Comparison of ENCODE assay signal across 9 mouse cellular contexts in genomic region chr11:119081148-119081838, GRCm38 (mm10). TPM values are rescaled to one million over a fixed set of nuclear protein-coding genes. Genes with fewer than 3 reads are reported as not detected.
DNase-seq lines count a peak whose midpoint lies in the region; ATAC-seq and TF ChIP-seq lines count a peak whose summit lies in the region.
"Had no signal": no experiment of that assay in that cellular context is flagged by ENCODE, and none has a peak within 500 bp of the region (broad histone marks: within the 10 kb centered on the region; RNA-seq: fewer than 3 reads in every experiment).

No protein-coding gene starts in this region.

- no peaks in the 10 kb centered on the region for H3K36me3 ChIP-seq in ES-Bruce4 (ENCODE audit: control insufficient read depth, insufficient read depth, low read length, poor library complexity, severe bottlenecking)
- peaks cover 15% of the 10 kb centered on the region; the same call in 1 of the 2 replicates for H3K36me3 ChIP-seq in forebrain, embryonic 10.5 days (replicated peaks)
- peaks cover 21% of the 10 kb centered on the region for H3K36me3 ChIP-seq in limb, embryonic 12.5 days

- no peaks in the 10 kb centered on the region for H3K9me3 ChIP-seq in ES-Bruce4 (replicated peaks; ENCODE audit: control insufficient read depth, insufficient read depth, low read length, poor library complexity, severe bottlenecking)
- H3K9me3 ChIP-seq in forebrain, embryonic 10.5 days = peaks cover 5% of the 10 kb centered on the region; the same call in 1 of the 2 replicates
- H3K9me3 ChIP-seq in limb, embryonic 12.5 days = no peaks in the 10 kb centered on the region
- H3K9me3 ChIP-seq: liver, embryonic 15.5 days had no signal

- H3K4me2 ChIP-seq in limb, embryonic 12.5 days = peak overlapping the region; percentile 28
- H3K4me2 ChIP-seq: liver, embryonic 15.5 days had no signal

- peak overlapping the region; percentile 11; the same call in 1 of the 2 replicates for H3K4me3 ChIP-seq in ES-Bruce4 (ENCODE audit: low read depth, low read length)
- peak overlapping the region; percentile 19 for H3K4me3 ChIP-seq in forebrain, embryonic 10.5 days
- peak overlapping the region; percentile 21 for H3K4me3 ChIP-seq in limb, embryonic 12.5 days (replicated peaks)
- H3K4me3 ChIP-seq: liver, embryonic 15.5 days had no signal

- no peak for TF ChIP-seq CTCF in ES-Bruce4 (IDR thresholded peaks at IDR 0.05; ENCODE audit: low read depth, low read length)

- 2% methylated on average over 47 of the region's 47 CpGs for whole genome bisulfite sequencing in forebrain, embryonic 10.5 days
- 14% methylated on average over 47 of the region's 47 CpGs for WGBS in limb, embryonic 12.5 days

- TF ChIP-seq POLR2A in ES-Bruce4 (IDR thresholded peaks at IDR 0.05; ENCODE audit: insufficient read depth, low read length) = no peak

- H3K4me1 ChIP-seq in ES-Bruce4 (ENCODE audit: control insufficient read depth, insufficient read depth, low read length) = no peaks in the 10 kb centered on the region
- peaks cover 85% of the 10 kb centered on the region for H3K4me1 ChIP-seq in forebrain, embryonic 10.5 days
- peaks cover 66% of the 10 kb centered on the region for H3K4me1 ChIP-seq in limb, embryonic 12.5 days (replicated peaks)

- H3K27me3 ChIP-seq in ES-Bruce4 (ENCODE audit: control insufficient read depth, insufficient read depth, low read length, poor library complexity, severe bottlenecking) = peaks cover 40% of the 10 kb centered on the region
- H3K27me3 ChIP-seq in forebrain, embryonic 10.5 days (ENCODE audit: poor library complexity, severe bottlenecking) = peaks cover 94% of the 10 kb centered on the region
- H3K27me3 ChIP-seq in limb, embryonic 12.5 days = peaks cover 66% of the 10 kb centered on the region

- ATAC-seq in limb, embryonic 12.5 days (ENCODE audit: insufficient number of reproducible peaks, insufficient read depth, low FRiP score, low TSS enrichment, low read depth) = no peak
- no peak for ATAC-seq in granulocyte monocyte progenitor cell, adult 5-6 weeks (replicated peaks; ENCODE audit: poor library complexity, severe bottlenecking)

- TF ChIP-seq EP300 in ES-Bruce4 (IDR thresholded peaks at IDR 0.05; ENCODE audit: insufficient read depth, low read depth, low read length) = no peak

- H3K27ac ChIP-seq in ES-Bruce4 (ENCODE audit: insufficient read depth, low read length) = no peak overlapping the region
- no peak overlapping the region for H3K27ac ChIP-seq in forebrain, embryonic 10.5 days
- H3K27ac ChIP-seq in limb, embryonic 12.5 days = no peak overlapping the region
- H3K27ac ChIP-seq: liver, embryonic 15.5 days had no signal

- no peak overlapping the region for H3K9ac ChIP-seq in ES-Bruce4 (ENCODE audit: low read depth, poor library complexity, severe bottlenecking)
- 0 out of 2 replicates have a peak overlapping the region, but pooled peaks have one; percentile 23 for H3K9ac ChIP-seq in limb, embryonic 12.5 days (replicated peaks)
- H3K9ac ChIP-seq: liver, embryonic 15.5 days had no signal

- peak; percentile 24 to 37 for DNase-seq in adrenal gland, adult 18-20 months (ENCODE audit: low spot score in 2 of 2)
- DNase-seq in adrenal gland, postnatal 25 days = no peak
- DNase-seq in forebrain, embryonic 10.5 days (ENCODE audit: extremely low spot score, low spot score) = no peak
- no peak for DNase-seq in spleen, adult 12 weeks (ENCODE audit: low spot score)
- DNase-seq in gastrocnemius, postnatal 10 days = no peak

RNA-seq across cellular contexts. Expression of gene Cbx4, which starts 4.7 kb away (rescaled TPM):
- 100 to 1,000 TPM; 115 to 163 TPM for total RNA-seq in adrenal gland, adult 18-20 months (2021)
- total RNA-seq in adrenal gland, postnatal 25 days (2021) = 100 and 121 TPM in 2 replicates
- polyA plus RNA-seq in ES-Bruce4 (2011; ENCODE audit: insufficient read depth, insufficient read length, low read depth, missing spikeins) = 0.32 and 0.46 TPM in 2 replicates
- 3.3 and 4.6 TPM in 2 replicates for polyA plus RNA-seq in forebrain, embryonic 10.5 days (2016; fragmentation: Nextera tagmentation; extraction: Ambion mirVana)
- 9.8 and 12.5 TPM in 2 replicates for polyA plus RNA-seq in limb, embryonic 12.5 days (2016; fragmentation: Nextera tagmentation; extraction: Ambion mirVana)
- 15.8 and 18.8 TPM in 2 replicates for total RNA-seq in granulocyte monocyte progenitor cell, adult 5-6 weeks (2014; fragmentation: Nextera tagmentation)
- total RNA-seq in granulocyte monocyte progenitor cell, adult 5-6 weeks (2017) = 27.4 and 38.2 TPM in 2 replicates
- 1 to 10 TPM; 6.2 to 9.1 TPM for total RNA-seq in gastrocnemius, postnatal 10 days (2021)

RNA-seq across cellular contexts. Expression of gene Cbx8, which starts 40.5 kb away (rescaled TPM):
- 10 to 100 TPM; 12.2 to 16.7 TPM for total RNA-seq in adrenal gland, adult 18-20 months (2021)
- 9.2 and 13.0 TPM in 2 replicates for total RNA-seq in adrenal gland, postnatal 25 days (2021)
- 0.75 and 1.7 TPM in 2 replicates for polyA plus RNA-seq in ES-Bruce4 (2011; ENCODE audit: insufficient read depth, insufficient read length, low read depth, missing spikeins)
- 9.5 and 11.3 TPM in 2 replicates for polyA plus RNA-seq in forebrain, embryonic 10.5 days (2016; fragmentation: Nextera tagmentation; extraction: Ambion mirVana)
- 11.8 and 13.0 TPM in 2 replicates for polyA plus RNA-seq in limb, embryonic 12.5 days (2016; fragmentation: Nextera tagmentation; extraction: Ambion mirVana)
- total RNA-seq in granulocyte monocyte progenitor cell, adult 5-6 weeks (2014; fragmentation: Nextera tagmentation) = 3.6 TPM in 2 replicates
- 1.5 and 3.2 TPM in 2 replicates for total RNA-seq in granulocyte monocyte progenitor cell, adult 5-6 weeks (2017)
- 1 to 10 TPM; 2.3 to 4.7 TPM for total RNA-seq in gastrocnemius, postnatal 10 days (2021)

RNA-seq across cellular contexts. Expression of gene Cbx2, which starts 58.5 kb away (rescaled TPM):
- total RNA-seq in adrenal gland, adult 18-20 months (2021) = 1 to 10 TPM; 3.1 to 6.6 TPM
- 8.9 and 9.8 TPM in 2 replicates for total RNA-seq in adrenal gland, postnatal 25 days (2021)
- 11.6 and 12.9 TPM in 2 replicates for polyA plus RNA-seq in ES-Bruce4 (2011; ENCODE audit: insufficient read depth, insufficient read length, low read depth, missing spikeins)
- polyA plus RNA-seq in forebrain, embryonic 10.5 days (2016; fragmentation: Nextera tagmentation; extraction: Ambion mirVana) = 115 and 127 TPM in 2 replicates
- polyA plus RNA-seq in limb, embryonic 12.5 days (2016; fragmentation: Nextera tagmentation; extraction: Ambion mirVana) = 121 and 122 TPM in 2 replicates
- total RNA-seq in granulocyte monocyte progenitor cell, adult 5-6 weeks (2014; fragmentation: Nextera tagmentation) = 0.88 and 5.0 TPM in 2 replicates
- total RNA-seq in granulocyte monocyte progenitor cell, adult 5-6 weeks (2017) = 2.1 and 2.6 TPM in 2 replicates
- 1 to 10 TPM; 2.3 to 3.0 TPM for total RNA-seq in gastrocnemius, postnatal 10 days (2021)

Comparison
In these comparisons a context has a peak if more than half of its experiments do, and no peak if none do; other contexts are left out.
1. DNase-seq: peak in adrenal gland, adult 18-20 months (2 of 2); none in adrenal gland, postnatal 25 days (single experiment), forebrain, embryonic 10.5 days (single experiment), spleen, adult 12 weeks (single experiment) and gastrocnemius, postnatal 10 days (single experiment).
2. Peak in every context shown above with its lines, with median percentiles within 50 percentile points of each other: H3K4me3 ChIP-seq.